Mouse (Mus musculus) liver, embryonic 14.5 days (tissue): ENCODE data around the gene Reg3b. TPM values are rescaled to one million over a fixed set of nuclear protein-coding genes. Genes with fewer than 3 reads are reported as not detected.

Experiments
- polyA plus RNA-seq, 2 experiments: library from polyadenylated mRNA; depleted of rRNA in 1 of 2; stranded (reverse) in 1 of 2; unstranded in 1 of 2; fragments of >200 nt; fragmentation: Nextera tagmentation in 1 of 2; extraction: Ambion mirVana in 1 of 2; gene quantifications; 2 replicates each; pipeline versions ENCODE4 v1.2.1 to v1.2.3; 2012 to 2014

The Reg3b gene
- polyA plus RNA-seq, 2 experiments = not detected

Other genes with a start within 250 kb of the Reg3b start
- gene Reg3d, start 8.2 kb downstream of the Reg3b start, polyA plus RNA-seq (2012; rRNA removed) = not detected in 2 replicates
- not detected in 2 replicates for gene Reg3d, start 8.2 kb downstream of the Reg3b start, polyA plus RNA-seq (2014; fragmentation: Nextera tagmentation; extraction: Ambion mirVana)
- not detected in 2 replicates for gene Reg3a, start 10.1 kb downstream of the Reg3b start, polyA plus RNA-seq (2012; rRNA removed)
- not detected in 2 replicates for gene Reg3a, start 10.1 kb downstream of the Reg3b start, polyA plus RNA-seq (2014; fragmentation: Nextera tagmentation; extraction: Ambion mirVana)
- gene Reg2, start 25.0 kb downstream of the Reg3b start, polyA plus RNA-seq (2012; rRNA removed) = not detected in 2 replicates
- not detected in 2 replicates for gene Reg2, start 25.0 kb downstream of the Reg3b start, polyA plus RNA-seq (2014; fragmentation: Nextera tagmentation; extraction: Ambion mirVana)
- gene Reg1, start 52.1 kb downstream of the Reg3b start, polyA plus RNA-seq (2012; rRNA removed) = not detected in 2 replicates
- gene Reg1, start 52.1 kb downstream of the Reg3b start, polyA plus RNA-seq (2014; fragmentation: Nextera tagmentation; extraction: Ambion mirVana) = not detected in 2 replicates
- not detected in 2 replicates for gene Reg3g, start 98.2 kb downstream of the Reg3b start, polyA plus RNA-seq (2012; rRNA removed)
- not detected in 2 replicates for gene Reg3g, start 98.2 kb downstream of the Reg3b start, polyA plus RNA-seq (2014; fragmentation: Nextera tagmentation; extraction: Ambion mirVana)